Mouse (Mus musculus): ENCODE measurements around the gene Fndc7.
"Not testable (repeated sequence)": the region's sequence is repeated elsewhere in the genome, so short reads cannot be mapped to it uniquely, and the experiment has no call there.

Fndc7 gene

DNA sequence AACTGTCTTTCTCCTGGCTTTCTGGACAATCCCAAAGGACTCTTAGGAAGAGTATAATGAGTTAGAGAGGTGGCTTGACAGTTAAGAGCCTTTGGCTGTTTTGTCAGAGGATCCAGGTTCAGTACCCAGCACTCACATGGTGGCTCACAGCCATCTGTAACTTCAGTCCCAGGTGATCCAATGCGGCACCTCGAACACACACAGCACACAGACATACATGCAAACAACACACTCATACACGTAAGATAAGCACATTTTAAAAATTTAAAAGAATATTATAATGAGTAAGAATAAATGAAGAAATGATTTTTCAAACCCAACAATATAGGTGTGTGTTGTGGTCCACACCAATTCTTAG lies 2.2 kb downstream of the Fndc7 start:
- no peak for DNase-seq (ENCODE audit: low spot score)

DNA sequence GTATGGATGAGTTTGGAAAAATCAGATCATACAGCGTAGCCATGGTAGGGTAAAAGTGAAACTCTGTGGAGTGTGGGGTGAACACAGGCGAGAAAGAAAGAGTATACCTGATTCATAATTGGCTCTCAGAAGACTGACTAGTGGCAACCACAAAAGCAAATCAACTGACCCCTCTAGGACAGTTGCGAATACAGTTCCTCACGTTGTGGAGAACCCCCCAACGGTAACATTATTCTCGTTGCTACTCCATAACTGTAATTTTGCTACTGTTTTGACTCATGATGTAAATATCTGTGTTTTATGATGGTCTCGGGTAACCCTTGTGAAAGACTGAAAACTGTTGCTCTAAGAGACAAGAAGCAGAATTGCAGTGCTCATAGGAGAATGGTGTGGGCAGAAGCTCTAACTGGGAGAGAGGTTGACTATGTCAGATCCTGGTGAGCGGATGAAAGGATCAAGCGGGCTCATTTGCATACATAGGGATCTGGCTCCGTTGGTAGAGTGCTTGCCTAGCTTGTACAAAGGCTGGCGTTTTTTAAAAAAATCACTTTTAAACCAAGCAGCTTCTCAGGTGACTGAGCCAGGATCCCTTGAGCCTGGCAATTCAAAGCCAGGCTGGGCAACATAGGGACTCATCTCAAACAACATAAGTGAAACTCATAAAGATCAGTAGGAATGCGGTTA lies 2.7 kb downstream of the Fndc7 start:
- no peak for DNase-seq (ENCODE audit: low spot score)

DNA sequence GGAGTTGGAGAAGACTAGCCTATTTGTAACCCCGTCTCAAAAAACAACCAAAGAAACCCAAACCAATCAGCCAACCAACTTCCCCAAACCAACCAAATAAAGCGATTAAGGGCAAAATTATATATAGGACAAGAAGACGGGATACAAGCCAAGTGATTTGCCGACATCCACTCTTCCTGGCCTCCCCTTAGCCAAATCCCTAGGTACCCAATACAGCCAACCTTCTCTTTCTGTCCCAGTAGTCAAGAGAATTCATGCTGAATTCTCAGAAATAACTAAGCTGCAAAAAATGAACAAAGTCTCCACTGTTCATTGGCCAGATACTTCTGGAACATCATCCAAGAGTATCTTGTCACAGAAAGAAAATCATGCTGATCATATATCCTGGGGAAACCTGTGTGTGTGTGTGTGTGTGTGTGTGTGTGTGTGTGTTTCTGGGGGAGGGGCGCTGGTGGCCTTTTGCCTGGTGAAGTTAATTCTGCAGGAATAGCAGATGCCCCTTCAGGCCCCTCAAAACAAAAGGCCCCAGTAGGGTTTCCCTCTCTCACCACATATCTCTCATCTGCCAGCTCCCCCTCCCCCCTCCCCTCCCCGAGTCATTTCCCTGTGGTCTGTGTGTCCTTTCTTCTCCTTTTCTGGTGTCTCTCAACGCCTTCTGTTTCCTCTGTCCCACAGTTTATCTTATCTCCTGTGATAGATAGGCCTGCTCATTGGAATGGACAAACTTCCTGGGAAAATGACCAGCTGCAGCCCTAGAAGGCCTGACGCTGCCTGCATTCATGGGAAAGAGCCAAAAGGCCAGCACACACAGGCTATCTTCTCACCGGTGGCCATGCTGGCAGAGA lies 3.9 kb downstream of the Fndc7 start:
- peak; percentile 60 for DNase-seq (ENCODE audit: low spot score)

GRCm38 (mm10) chr3:108884706-108885289 lies 5.0 kb downstream of the Fndc7 start:
- no peak for DNase-seq (ENCODE audit: low spot score)

DNA sequence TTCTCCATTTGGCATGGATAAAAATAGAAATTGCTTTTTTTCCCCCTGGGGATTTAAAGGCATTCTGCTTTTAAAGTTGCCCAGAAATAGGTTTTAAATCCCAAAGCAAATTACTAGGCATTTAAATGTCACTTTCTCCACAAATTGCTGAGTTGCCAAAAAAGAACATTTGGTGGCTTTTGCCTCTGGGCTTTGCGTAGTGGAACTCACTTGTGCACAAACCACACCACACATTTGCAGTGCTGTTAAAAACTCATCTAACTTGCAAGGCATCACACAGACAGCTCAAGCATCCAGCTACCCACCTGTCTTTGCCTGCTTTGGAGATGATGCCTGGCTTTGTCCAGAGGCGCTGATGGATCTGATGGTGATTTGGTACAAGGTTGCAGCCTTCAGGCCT lies 6.7 kb downstream of the Fndc7 start:
- no peak for DNase-seq (ENCODE audit: low spot score)

GRCm38 (mm10) chr3:108881873-108882272 lies 7.9 kb downstream of the Fndc7 start:
- DNase-seq (ENCODE audit: low spot score), result not testable (repeated sequence)

DNA sequence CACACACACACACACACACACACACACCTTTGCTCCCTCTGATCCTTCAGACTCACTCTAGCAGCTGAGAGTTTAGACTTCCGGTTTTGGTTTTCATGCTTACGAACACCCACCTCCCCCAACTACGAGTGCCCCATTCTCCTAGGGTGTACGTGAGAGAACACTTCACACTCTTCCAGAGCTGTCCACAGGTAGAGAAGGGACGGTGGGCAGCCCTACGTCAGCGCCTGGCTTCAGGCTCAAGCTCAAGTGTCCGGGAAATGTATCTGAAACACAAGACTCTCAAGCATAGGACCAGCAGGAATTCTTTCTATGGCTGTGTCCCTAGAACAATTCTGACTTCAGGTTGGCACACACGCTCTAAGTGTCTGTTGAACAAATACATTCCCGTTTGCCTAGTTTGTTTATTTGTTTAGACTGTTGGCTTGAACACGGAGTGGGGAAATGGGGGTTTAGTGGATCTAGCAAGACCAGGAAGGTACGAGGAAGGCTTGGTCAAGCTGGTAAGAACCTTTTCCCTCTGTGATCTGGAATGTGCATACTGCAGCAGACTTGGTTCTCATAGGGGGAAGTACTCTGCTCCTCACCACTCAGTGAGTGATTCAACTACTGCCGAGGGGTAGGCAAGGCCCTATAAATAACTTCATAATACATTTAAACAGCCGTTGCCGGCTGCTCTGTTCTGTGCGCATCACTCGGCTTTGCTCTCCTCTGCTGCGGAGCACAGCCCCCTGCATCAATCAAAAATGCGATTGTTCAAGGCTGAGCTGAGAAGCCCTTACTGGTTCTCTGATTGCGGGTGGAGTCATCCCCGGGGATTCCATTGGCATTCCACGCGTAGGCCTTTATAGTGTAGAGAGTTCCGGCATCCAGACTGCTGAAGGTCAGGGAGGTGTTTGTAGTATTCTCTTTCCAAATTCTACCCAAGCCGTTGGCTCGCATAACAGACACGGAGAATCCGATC lies 9.0 kb downstream of the Fndc7 start:
- peak; percentile 38 for DNase-seq (ENCODE audit: low spot score)

DNA sequence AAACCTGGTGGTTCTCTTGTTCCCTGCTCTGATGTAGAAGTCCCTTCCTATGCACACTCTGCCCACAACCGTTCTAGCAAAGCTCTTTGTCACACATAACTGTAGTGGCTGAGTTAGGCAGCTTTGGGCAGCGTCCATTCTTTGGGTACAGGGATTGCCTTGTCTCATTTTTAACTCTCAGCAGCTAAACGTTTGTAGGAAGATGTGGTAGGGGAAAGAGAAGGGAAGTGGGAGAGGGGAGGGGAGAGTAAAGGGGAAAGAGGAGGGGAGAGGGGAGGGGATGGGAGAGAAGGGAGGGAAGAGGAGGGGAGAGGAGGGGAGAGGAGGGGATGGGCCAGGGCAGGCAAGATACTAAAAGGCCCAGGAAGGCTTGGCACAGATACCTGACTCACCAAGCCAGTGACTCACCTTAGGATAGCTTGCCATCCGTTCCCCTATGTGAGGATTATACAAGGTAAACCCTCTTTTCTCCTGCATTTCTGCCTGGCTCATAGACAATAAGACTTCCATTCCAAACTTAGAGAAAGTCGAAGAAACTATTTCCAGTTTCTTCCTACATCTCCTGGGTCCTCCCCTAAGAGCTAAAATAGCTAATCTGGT lies 9.9 kb downstream of the Fndc7 start:
- DNase-seq (ENCODE audit: low spot score), result no peak

DNA sequence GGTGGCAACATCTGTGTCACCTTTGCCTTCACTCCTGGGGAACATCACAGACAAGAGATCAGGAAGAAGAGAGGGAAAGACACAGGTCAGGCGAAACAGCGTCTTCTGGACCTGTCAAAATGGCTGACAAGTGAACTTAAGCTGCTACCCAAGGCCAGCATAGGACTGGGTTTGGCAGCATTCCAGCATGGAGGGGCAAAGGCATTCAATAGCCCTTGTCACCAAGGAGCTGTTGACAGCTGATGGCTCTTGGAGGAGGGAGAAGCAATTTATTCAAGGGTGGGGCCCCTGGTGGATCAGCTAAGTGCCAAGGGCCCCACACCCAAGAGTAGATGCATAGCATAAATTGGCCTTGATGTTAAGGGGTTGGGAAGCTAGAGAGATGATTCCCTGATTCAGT lies 10.7 kb downstream of the Fndc7 start:
- no peak for DNase-seq (ENCODE audit: low spot score)

DNA sequence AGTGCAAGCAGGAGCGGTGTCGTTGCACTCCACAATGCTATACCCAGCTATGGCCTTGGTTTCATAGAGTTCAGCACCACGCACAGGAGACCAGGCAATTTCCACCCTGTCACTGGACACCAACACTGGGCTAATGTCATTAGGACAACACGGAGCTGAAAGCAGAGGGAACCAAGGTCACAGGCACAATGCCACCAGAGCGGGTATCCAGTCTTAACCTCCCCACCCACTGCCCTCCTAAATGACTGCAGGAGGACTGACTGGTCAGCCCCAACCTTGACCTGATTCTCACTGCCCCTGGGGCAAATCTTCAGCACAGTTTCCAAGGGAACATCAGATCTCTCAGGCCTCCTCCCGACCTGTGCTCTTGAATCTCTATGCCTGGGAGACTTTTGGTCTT lies 19.2 kb downstream of the Fndc7 start:
- DNase-seq (ENCODE audit: low spot score), result no peak

DNA sequence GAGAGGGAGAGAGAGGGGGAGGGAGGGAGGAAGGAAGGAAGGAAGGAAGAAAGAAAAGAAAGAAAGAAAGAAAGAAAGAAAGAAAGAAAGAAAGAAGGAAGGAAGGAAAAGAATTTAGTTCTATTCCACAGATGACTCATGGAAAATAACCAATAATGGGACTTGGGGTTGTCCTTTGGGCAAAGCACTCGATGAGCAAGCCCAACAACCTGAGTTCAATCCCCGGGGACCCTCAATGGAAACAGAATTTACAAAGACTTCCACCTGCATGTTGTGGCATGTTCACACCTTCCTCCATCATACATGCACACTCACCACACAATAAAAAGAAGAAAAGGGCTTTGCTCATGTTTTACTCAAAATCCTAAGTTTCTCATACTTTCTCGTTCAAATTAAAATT lies 22.4 kb downstream of the Fndc7 start:
- no peak for DNase-seq (ENCODE audit: low spot score)

GRCm38 (mm10) chr3:108865676-108866075 lies 24.1 kb downstream of the Fndc7 start:
- DNase-seq (ENCODE audit: low spot score), result no peak

DNA sequence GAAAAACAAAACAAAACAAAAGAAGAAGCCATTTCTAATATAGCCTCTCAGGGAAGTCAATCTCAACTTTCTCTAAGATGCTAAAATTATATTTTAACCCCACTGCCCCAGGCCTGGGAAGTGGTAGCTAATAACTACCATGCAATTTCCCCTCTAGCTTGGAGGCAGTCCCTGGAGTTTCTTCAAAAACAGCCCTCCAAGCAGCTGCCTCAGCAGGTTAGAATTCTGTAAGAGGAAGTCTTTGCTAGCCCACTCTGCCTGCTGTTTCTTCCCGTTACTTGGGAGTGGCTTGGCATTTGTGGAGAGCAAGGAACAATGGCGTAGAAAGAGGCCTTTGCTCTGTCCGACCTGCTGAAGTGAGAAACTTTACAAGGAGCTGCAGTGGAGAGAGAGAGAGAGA lies 24.7 kb downstream of the Fndc7 start:
- DNase-seq (ENCODE audit: low spot score), result no peak

GRCm38 (mm10) chr3:108863091-108863490 lies 26.7 kb downstream of the Fndc7 start:
- no peak for DNase-seq (ENCODE audit: low spot score)

DNA sequence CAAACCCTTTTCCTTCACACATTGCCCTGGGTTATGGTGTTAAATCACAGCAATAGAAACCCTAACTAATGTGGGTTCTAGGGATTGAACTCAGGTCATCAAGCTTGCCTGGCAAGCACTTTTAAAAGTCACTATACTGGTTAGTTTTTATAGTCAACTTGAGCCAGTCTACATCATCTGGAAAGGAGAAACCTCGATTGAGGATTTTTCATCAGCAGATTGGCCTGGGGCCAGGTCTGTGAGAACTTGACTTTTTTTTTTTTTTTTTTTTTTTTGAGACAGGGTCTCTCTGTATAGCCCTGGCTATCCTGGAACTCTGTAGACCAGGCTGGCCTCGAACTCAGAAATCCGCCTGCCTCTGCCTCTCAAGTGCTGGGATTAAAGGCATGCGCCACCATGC lies 27.5 kb downstream of the Fndc7 start:
- not testable (repeated sequence) for DNase-seq (ENCODE audit: low spot score)

DNA sequence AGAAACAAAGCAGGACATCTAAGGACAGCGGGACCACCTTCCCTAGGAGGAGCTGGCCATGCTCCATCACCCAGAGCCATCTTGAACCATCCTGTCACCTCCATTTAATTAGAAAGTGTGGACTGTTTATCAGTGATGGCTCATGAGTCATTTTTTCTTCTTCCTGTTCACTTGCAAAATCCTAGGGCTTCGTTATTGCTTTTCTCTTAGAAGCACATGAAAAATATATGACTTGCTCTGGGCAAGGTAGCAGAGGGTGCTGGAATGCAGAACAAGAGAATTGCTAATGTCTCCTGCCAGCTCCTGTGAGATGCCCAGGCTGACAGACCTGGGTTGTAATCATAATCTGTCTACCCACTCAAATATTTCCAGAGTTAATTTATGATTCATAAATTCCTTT lies 29.0 kb downstream of the Fndc7 start:
- no peak for DNase-seq (ENCODE audit: low spot score)

DNA sequence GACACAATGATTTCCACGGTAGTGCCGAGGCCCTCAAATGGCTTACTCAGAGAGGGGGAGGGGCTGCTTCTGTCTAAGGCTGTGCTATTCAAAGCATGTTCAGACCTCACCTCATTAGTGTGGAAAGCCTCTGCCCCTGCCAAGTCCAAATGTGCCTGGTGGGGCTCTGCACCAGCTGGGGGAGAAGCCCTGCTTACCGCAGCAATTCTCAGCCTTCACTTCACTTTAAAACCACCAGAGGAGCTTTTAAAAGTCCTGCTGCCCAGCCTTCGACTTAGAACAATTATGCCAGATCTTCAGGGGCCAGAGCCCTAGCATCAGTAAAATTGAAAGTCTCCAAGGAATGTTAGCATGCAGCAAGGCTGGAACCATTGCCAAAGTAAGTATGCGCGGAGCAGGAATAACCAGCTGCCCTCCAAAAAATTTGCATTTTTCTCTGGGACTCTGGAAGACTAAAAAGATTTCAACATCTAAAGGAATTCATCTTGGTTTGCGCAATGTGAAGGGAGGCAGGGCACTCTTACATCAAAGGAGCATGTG lies 31.5 kb downstream of the Fndc7 start:
- DNase-seq (ENCODE audit: low spot score), result peak; percentile 59

- no peak for DNase-seq (ENCODE audit: low spot score)
These were observed 32.1 kb downstream of the Fndc7 start for GRCm38 (mm10) chr3:108857714-108858113.

- DNase-seq (ENCODE audit: low spot score), result no peak
These were observed 32.7 kb downstream of the Fndc7 start for GRCm38 (mm10) chr3:108857124-108857470.

DNA sequence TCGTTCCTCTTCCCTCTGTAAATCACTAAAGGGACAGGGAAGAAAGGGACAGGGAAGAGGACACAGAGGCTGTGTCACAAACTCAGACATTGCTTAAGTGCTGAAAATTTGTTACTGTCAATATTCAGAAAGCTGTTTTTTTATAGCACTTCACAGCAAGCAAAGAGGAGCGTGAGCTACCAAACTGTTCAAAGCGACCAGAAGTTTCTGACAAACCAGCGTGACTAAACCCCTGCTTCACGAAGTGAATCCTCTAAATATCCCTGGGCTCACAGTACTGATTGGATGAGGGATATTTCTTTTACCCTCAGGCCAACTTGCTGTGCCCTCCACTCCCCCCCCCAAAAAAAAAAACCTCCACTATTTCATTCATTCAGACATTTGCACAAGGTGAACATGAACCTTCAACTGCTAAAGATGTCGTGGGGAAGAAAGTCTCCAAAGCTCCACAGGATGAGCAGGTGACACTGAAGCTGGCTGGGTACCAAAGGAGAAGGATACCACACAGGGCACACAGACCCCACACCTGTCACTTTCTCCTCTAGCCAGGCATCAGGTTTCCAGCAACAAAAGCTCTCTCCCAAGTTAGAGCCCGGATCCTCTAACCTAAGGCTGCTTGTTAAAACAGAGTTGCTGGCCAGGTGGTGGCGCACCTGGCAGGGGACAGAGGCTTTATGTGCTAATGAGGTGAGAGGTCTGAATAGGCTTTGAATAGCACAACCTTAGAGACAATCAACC lies 33.3 kb downstream of the Fndc7 start:
- DNase-seq (ENCODE audit: low spot score), result peak; percentile 35

DNA sequence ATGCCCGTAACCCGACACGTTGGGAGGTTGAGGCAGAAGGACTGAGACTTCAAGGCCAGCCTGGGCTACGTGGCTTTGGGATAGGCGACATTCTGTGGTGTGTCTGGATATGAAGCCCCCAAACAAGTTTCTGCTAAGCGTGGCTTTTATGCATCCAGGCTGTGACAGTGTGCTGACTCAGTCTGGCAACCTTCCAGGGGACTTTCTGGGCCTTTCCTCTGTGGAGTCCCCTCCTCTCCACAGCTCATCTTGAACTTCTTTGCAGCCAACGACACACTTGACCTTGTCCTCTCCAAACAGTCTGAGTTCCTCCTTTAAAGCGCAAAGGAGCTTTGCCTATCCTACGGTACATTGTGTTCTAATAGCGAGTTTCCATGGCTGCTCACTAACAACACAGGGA lies 33.9 kb downstream of the Fndc7 start:
- no peak for DNase-seq (ENCODE audit: low spot score)

All from embryo, embryonic 10 days (tissue).